Comparison of ENCODE assay signal across 15 mouse cellular contexts in genomic region chr15:56817204-56818157, GRCm38 (mm10).
DNase-seq lines count a peak whose midpoint lies in the region; ATAC-seq and TF ChIP-seq lines count a peak whose summit lies in the region.
"Had no signal": no experiment of that assay in that cellular context is flagged by ENCODE, and none has a peak within 500 bp of the region (broad histone marks: within the 10 kb centered on the region; RNA-seq: fewer than 3 reads in every experiment).

No protein-coding gene starts in this region.

- intact Hi-C loops in heart, postnatal 25 days (cut with DNase I), result no loop called here

- no peak overlapping the region for H3K4me2 ChIP-seq in intestine, embryonic 16.5 days (ENCODE audit: low read depth, low read length)
- H3K4me2 ChIP-seq in intestine, postnatal 0 days (replicated peaks; ENCODE audit: low read depth), result no peak overlapping the region
- no peak overlapping the region for H3K4me2 ChIP-seq in hindbrain, embryonic 14.5 days (replicated peaks)
- H3K4me2 ChIP-seq in neural tube, embryonic 13.5 days, result no peak overlapping the region
- H3K4me2 ChIP-seq: embryonic facial prominence, embryonic 12.5 days; heart, embryonic 12.5 days had no signal

- DNase-seq in brain, embryonic 14.5 days (ENCODE audit: low read depth), result peak; percentile 93
- DNase-seq in hindbrain, embryonic 14.5 days (ENCODE audit: low spot score), result peak; percentile 43
- DNase-seq in heart, postnatal 25 days (ENCODE audit: low spot score), result no peak
- no peak for DNase-seq in heart, adult 11 months
- DNase-seq in limb, embryonic 10.5 days (ENCODE audit: low spot score), result no peak
- DNase-seq: adrenal gland, postnatal 10 days; cerebellum, postnatal 14 days; gastrocnemius, postnatal 14 days; kidney, postnatal 36 days had no signal

- no peaks in the 10 kb centered on the region for H3K9me3 ChIP-seq in intestine, embryonic 16.5 days (ENCODE audit: control insufficient read depth, low read length)
- H3K9me3 ChIP-seq in intestine, postnatal 0 days (ENCODE audit: control insufficient read depth), result no peaks in the 10 kb centered on the region
- H3K9me3 ChIP-seq in hindbrain, embryonic 14.5 days (ENCODE audit: control insufficient read depth, low read length), result no peaks in the 10 kb centered on the region
- no peaks in the 10 kb centered on the region for H3K9me3 ChIP-seq in neural tube, embryonic 13.5 days
- no peaks in the 10 kb centered on the region for H3K9me3 ChIP-seq in limb, embryonic 10.5 days (replicated peaks)
- H3K9me3 ChIP-seq: embryonic facial prominence, embryonic 12.5 days; heart, embryonic 12.5 days had no signal

- no peak overlapping the region for H3K27ac ChIP-seq in intestine, embryonic 16.5 days (ENCODE audit: low read length)
- no peak overlapping the region for H3K27ac ChIP-seq in intestine, postnatal 0 days (ENCODE audit: low read depth, low read length)
- no peak overlapping the region for H3K27ac ChIP-seq in hindbrain, embryonic 14.5 days
- no peak overlapping the region for H3K27ac ChIP-seq in neural tube, embryonic 13.5 days (replicated peaks)
- H3K27ac ChIP-seq in limb, embryonic 10.5 days, result no peak overlapping the region
- H3K27ac ChIP-seq: embryonic facial prominence, embryonic 12.5 days; liver, embryonic 14.5 days had no signal

- ATAC-seq in intestine, embryonic 16.5 days, result peak; percentile 36; the same call in 1 of the 2 replicates
- ATAC-seq in intestine, postnatal 0 days, result no peak
- ATAC-seq in hindbrain, embryonic 14.5 days (ENCODE audit: low FRiP score), result peak; percentile 87
- peak; percentile 93 for ATAC-seq in neural tube, embryonic 13.5 days (ENCODE audit: low read depth)

- no peaks in the 10 kb centered on the region for H3K4me1 ChIP-seq in intestine, embryonic 16.5 days (ENCODE audit: control insufficient read depth, insufficient read depth, low read length)
- no peaks in the 10 kb centered on the region for H3K4me1 ChIP-seq in intestine, postnatal 0 days (replicated peaks; ENCODE audit: control insufficient read depth, insufficient read depth, low read length)
- H3K4me1 ChIP-seq in hindbrain, embryonic 14.5 days (replicated peaks; ENCODE audit: control insufficient read depth, insufficient read depth, low read length), result no peaks in the 10 kb centered on the region
- 0 out of 2 replicates have a peak, but pooled peaks cover 8% of the 10 kb centered on the region for H3K4me1 ChIP-seq in neural tube, embryonic 13.5 days (replicated peaks)
- H3K4me1 ChIP-seq in limb, embryonic 10.5 days, result peaks cover 5% of the 10 kb centered on the region
- H3K4me1 ChIP-seq: embryonic facial prominence, embryonic 12.5 days had no signal

- TF ChIP-seq CTCF in intestine, postnatal 0 days (IDR thresholded peaks at IDR 0.05; ENCODE audit: low read depth), result no peak
- no peak for TF ChIP-seq CTCF in brain, embryonic 14.5 days (IDR thresholded peaks at IDR 0.05; ENCODE audit: borderline replicate concordance, extremely low read depth, insufficient read depth, insufficient read length)

- no peaks in the 10 kb centered on the region for H3K27me3 ChIP-seq in intestine, embryonic 16.5 days (replicated peaks; ENCODE audit: control insufficient read depth, insufficient read depth, low read length)
- no peaks in the 10 kb centered on the region for H3K27me3 ChIP-seq in intestine, postnatal 0 days (replicated peaks; ENCODE audit: control insufficient read depth, insufficient read depth, low read length)
- no peaks in the 10 kb centered on the region for H3K27me3 ChIP-seq in hindbrain, embryonic 14.5 days (ENCODE audit: control insufficient read depth, insufficient read depth, low read length)
- no peaks in the 10 kb centered on the region for H3K27me3 ChIP-seq in neural tube, embryonic 13.5 days
- no peaks in the 10 kb centered on the region for H3K27me3 ChIP-seq in limb, embryonic 10.5 days (ENCODE audit: low read depth, poor library complexity, severe bottlenecking)
- H3K27me3 ChIP-seq: embryonic facial prominence, embryonic 12.5 days; heart, embryonic 12.5 days had no signal

- no peak overlapping the region for H3K4me3 ChIP-seq in intestine, embryonic 16.5 days (ENCODE audit: low read length)
- no peak overlapping the region for H3K4me3 ChIP-seq in intestine, postnatal 0 days (ENCODE audit: low read depth, low read length)
- no peak overlapping the region for H3K4me3 ChIP-seq in hindbrain, embryonic 14.5 days (replicated peaks; ENCODE audit: low read length)
- no peak overlapping the region for H3K4me3 ChIP-seq in neural tube, embryonic 13.5 days
- H3K4me3 ChIP-seq in limb, embryonic 10.5 days, result no peak overlapping the region
- H3K4me3 ChIP-seq: embryonic facial prominence, embryonic 12.5 days; heart, embryonic 12.5 days had no signal

- no peaks in the 10 kb centered on the region for H3K36me3 ChIP-seq in intestine, embryonic 16.5 days (ENCODE audit: control insufficient read depth, insufficient read depth, low read length)
- H3K36me3 ChIP-seq in intestine, postnatal 0 days (ENCODE audit: control insufficient read depth, insufficient read depth), result no peaks in the 10 kb centered on the region
- no peaks in the 10 kb centered on the region for H3K36me3 ChIP-seq in hindbrain, embryonic 14.5 days (replicated peaks; ENCODE audit: control insufficient read depth, insufficient read depth)
- no peaks in the 10 kb centered on the region for H3K36me3 ChIP-seq in neural tube, embryonic 13.5 days
- H3K36me3 ChIP-seq in limb, embryonic 10.5 days, result no peaks in the 10 kb centered on the region
- H3K36me3 ChIP-seq: embryonic facial prominence, embryonic 12.5 days; heart, embryonic 12.5 days had no signal

- TF ChIP-seq POLR2A in brain, embryonic 14.5 days (IDR thresholded peaks at IDR 0.05; ENCODE audit: borderline replicate concordance, extremely low read depth, insufficient read depth, insufficient read length, poor library complexity, severe bottlenecking), result no peak

- WGBS in intestine, embryonic 16.5 days, result 41% methylated on average over 5 of the region's 5 CpGs
- WGBS in intestine, postnatal 0 days, result 53% methylated on average over 5 of the region's 5 CpGs
- WGBS in hindbrain, embryonic 14.5 days, result 49% methylated on average over 5 of the region's 5 CpGs
- WGBS in neural tube, embryonic 13.5 days, result 40% methylated on average over 5 of the region's 5 CpGs
- 77% methylated on average over 5 of the region's 5 CpGs for WGBS in limb, embryonic 10.5 days

- H3K9ac ChIP-seq in intestine, embryonic 16.5 days (ENCODE audit: low read depth, low read length), result no peak overlapping the region
- H3K9ac ChIP-seq in intestine, postnatal 0 days (ENCODE audit: low read depth, low read length), result no peak overlapping the region
- no peak overlapping the region for H3K9ac ChIP-seq in hindbrain, embryonic 14.5 days
- no peak overlapping the region for H3K9ac ChIP-seq in neural tube, embryonic 13.5 days
- H3K9ac ChIP-seq: embryonic facial prominence, embryonic 12.5 days; heart, embryonic 12.5 days; liver, embryonic 14.5 days had no signal

Comparison
In these comparisons a context has a peak if more than half of its experiments do, and no peak if none do; other contexts are left out.
1. DNase-seq: peak in brain, embryonic 14.5 days (single experiment) and hindbrain, embryonic 14.5 days (single experiment); none in heart, postnatal 25 days (single experiment), heart, adult 11 months (single experiment) and limb, embryonic 10.5 days (single experiment).